Mouse (Mus musculus) G1E (cell line): Measurements from ENCODE around the gene Tll2.

ENCODE experiments used
- CTCF ChIP-seq: IDR thresholded peaks from 2 replicates; pipeline ENCODE4 v1.5.1; 2012; ENCODE audit warnings: low read depth, low read length, inconsistent platforms, mixed read lengths
- GATA2 ChIP-seq: IDR thresholded peaks from 2 replicates; pipeline ENCODE4 v1.6.1; 2012; ENCODE audit warnings: low read depth, low read length, inconsistent platforms, borderline replicate concordance
- TAL1 ChIP-seq: conservative IDR thresholded peaks from 2 replicates; pipeline ENCODE4 v1.6.1; 2012; ENCODE audit warnings: low read depth, low read length, inconsistent platforms, mixed read lengths

DNA sequence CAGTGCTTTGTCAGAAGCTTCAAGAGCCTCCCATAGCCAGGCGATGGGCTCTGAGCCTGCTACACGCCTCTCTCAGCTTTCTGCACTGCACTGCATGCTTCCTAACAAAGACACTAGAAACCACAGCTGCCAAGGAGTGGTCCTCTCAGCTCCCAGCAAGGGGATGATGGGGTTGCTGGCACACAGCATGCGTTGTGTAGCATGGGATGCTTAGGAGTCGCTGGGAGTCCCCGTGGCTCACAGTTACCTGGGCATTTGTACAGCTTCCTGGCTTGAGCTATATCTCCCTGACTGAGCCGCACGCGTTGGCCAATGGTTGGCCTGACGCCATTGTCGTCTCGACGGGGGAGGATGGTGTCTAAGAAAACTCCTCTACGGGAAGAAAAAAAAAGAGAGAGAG is 86.7 kb downstream of the Tll2 start:
- TF ChIP-seq CTCF: no peak
- no peak for TF ChIP-seq TAL1
- no peak for TF ChIP-seq GATA2
